Mouse (Mus musculus) NIH3T3 (cell line): ENCODE results near the gene Fam13a.

Experiments used
- DNase-seq: peaks from one replicate; pipeline ENCODE4 v3.0.0-alpha.2; 2012; ENCODE audit warnings: low read depth

Gene Fam13a

DNA sequence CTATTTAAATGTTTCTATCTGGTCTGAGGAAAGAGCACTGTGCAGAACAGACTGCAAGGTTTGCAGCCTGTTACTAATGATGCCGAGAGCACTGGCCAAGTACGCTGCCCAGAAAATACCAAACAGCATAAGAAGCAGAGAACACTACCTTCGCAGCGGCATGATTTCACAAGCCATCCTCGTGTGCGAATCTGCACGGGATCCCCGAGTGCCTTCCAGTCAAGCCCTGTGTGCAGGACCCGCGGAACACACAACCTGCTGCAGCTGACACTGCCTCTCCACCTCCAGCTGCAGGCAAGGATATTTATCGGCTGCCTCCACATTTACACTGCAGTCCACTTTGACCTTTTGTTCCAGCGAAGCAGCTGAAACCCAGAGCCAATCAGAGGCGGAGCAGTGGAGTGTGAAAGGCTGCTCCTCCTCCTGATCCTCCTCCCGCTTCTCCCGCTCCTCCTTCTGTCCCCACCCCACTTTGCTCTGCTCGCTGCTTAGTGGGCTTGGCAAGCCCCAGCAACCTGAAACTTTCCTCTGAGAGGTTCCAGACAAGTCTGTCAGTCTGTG lies at the start of gene Fam13a:
Fam13a (minus strand) TSS at position 386 of the 561 bp plus-strand sequence.
- DNase-seq, result peak; percentile 88

DNA sequence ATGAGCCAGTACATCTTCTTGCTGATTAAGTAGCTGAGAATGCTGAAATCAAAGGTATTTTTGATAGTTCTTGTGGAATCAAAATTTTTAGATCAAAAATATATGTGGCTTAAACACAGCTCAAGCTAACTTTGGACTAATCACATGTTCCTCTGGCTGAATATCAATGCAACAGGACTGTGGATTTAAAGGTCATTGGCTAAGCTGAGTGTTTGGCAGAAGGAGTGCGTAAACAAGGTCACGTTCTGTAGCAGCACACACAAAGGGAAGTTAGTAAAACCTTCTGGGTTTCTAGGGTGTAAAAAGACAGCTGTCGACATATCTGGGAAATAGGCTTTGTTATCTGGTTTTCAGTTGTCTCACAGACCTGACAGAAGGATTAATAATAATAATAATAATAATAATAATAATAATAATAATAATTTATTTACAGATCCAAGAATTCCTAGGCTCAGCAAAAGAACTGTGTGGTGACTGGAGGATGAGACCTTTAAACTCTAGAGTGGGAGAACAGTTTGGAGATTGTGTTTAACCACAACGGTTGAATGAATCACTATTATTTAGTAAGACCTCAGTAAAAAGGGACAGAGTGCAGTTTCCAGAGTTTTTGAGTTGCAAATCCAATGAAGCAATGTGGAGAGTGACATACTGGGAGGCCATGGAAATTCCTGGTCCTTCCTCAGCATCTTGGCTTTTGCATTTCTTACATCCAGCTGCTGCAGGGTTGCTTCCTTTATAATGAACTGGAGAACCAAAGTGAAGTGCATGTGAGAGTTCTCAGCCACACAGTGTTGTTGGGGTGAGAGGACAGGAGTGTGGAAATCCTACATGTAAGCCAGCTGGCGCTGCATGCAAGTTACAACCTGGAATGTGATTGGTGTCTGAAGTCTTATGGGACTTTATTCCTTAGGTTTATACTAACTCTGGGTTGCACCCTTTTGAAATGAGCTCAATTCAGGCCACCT lies 48.0 kb upstream of the Fam13a start:
- DNase-seq, result no peak

DNA sequence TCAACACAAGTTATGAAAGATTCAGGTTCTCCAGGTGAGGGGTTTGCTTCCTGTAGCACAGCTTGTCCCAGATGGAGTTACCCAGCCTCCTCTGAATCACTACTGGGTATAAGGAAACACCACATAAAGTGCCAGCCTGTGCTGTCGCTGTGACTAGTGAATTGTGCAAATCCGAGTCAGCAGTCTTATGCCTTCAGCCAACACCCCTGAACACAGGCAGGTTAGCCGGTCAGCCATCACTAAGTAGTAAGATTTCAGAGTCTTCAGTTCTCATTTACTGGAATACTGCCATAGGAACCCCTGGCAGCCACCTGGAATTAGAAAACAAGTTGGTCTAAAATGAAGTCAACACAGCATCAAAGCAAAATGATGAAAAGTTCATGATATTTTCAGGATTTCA lies 47.3 kb upstream of the Fam13a start:
- no peak for DNase-seq

DNA sequence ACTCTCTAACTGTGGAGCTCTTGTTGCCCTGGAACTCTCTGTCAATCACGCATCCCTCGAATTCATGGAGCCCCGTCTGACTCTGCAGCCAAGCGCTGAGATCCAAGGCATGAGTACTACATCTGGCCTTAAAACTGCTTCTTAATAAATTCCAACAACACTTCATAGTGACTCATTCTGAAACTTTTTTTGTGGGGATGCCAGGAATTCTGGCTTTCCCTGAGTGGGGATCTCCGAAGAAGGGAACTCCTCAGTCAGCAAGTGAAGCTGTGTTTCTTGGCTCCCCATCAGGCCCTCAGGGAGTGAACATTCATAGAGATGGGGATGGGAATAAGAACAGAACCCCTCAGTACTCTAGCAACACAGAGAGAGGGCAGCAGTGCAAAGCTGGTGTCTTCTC lies 43.8 kb upstream of the Fam13a start:
- peak; percentile 87 for DNase-seq

- DNase-seq, result no peak
Observed at GRCm38 (mm10) chr6:59064440-59064839, 40.1 kb upstream of the Fam13a start.

DNA sequence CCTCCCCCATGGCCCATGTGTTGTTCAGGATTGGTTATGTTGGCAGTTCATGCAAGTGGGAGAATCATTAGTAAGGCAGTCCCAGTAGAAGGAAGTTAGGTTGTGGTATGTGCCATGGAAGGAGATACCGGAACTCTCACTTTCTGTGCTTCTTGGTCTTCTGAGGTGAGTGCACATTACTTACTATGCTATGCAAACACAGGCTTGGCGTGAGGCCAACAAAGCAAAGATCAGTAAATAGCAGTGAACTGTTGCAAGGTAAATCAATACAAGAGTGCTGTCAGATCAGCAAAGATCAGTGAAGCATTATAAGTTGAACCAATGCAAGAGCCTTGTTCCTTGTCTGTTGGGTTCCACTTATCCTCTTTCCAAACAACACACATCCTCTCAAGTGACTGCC lies 28.9 kb upstream of the Fam13a start:
- peak; percentile 14 for DNase-seq

- peak; percentile 24 for DNase-seq
Observed at GRCm38 (mm10) chr6:59039719-59040118, 15.4 kb upstream of the Fam13a start.

DNA sequence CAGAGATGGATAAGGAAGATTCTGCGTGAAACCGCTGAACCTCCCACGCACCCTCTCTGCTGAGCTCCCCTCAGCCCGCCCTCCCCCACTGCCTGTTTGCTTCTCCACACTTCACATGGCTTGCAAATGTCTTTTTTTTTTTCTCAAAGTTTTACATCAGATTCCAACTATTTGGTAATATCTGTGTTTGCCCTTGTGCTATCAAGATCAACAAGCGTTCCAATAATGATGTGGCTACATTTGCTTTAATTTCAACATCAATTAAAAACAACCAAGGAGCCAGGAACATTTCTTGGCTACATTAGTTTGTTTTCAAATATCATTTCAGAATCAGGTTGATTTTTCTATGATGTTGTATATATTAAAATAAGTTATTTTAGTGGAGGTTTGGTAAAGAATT lies 8.4 kb upstream of the Fam13a start:
- DNase-seq, result no peak

GRCm38 (mm10) chr6:59031539-59031938 lies 7.2 kb upstream of the Fam13a start:
- DNase-seq, result no peak

GRCm38 (mm10) chr6:59030667-59031066 lies 6.3 kb upstream of the Fam13a start:
- DNase-seq, result no peak

- peak; percentile 19 for DNase-seq
Observed at GRCm38 (mm10) chr6:59030037-59030436, 5.7 kb upstream of the Fam13a start.

GRCm38 (mm10) chr6:59028871-59029270 lies 4.5 kb upstream of the Fam13a start:
- no peak for DNase-seq

DNA sequence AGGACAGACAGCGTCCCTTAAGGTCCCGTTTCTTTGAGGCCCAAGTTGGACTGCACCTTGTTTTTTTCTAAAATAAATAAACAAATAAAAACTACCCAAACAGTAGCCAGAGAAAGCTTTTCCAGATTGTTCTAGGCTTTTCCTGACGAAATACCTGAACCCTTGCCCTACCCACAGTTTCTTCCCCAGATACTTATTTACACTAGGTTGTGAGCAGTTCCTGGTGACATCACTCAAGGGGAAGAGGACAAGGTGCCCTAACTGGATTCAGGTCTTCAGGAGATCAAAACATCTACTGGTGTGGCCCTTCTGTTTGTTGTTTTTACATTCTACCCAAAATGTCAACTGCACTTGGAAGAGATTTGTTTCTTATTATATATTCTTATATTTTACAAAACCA lies 457 bp upstream of the Fam13a start:
- no peak for DNase-seq

DNA sequence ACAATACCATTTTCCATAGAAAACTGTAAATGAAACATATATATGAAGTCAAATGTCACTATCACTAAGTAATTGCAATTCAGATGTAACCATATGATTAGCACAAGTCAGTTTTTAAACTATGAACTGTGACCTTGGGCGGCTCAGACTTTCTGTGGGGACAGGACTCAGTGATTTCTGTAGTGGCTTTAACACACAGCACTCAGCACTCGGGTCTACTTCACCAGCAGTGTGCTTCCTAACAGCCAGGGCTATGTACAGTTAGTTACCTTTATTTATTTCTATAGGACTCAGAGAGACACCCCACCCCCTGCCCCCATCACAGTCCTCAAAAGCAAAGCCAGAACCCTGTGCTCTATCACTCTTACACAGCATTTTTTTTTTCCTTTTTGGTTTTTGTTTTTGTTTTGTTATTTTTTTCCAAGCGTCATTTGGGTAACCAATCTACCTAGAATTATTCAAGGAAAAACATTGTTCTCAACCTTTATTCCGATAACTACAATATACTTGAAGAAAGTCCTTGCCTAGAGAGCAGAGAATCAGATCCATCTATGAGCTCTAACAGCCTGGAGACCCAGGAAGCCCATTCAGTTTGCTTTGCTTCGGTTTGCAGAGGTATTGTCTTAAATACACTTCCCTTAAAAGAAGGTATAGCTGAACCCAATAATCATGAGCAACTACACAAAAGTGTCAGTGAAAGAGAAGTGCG lies 740 bp downstream of the Fam13a start:
- DNase-seq, result no peak

GRCm38 (mm10) chr6:59022621-59023020 lies 1.7 kb downstream of the Fam13a start:
- no peak for DNase-seq

- DNase-seq, result peak; percentile 48
Observed at GRCm38 (mm10) chr6:59020346-59020745, 4.0 kb downstream of the Fam13a start.

DNA sequence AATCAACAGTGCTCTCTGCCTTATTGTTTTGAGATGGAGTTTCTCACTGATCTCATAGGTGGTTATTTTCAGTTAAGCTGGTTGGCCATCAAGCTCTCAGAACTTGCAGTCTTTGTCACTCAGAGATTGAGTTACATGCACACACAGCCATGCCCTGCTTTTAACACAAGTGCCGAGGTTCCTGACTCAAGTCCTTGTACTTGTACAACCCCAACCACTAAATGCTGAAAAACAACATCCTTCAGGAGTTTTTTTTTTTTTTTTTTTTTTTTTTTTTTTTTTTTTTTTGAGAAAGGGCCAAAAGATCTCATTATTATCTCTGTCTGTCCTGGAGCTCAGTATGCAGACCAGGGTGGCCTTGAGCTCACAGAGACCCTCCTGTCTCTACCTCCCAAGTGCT lies 4.5 kb downstream of the Fam13a start:
- no peak for DNase-seq

- DNase-seq, result no peak
Observed at GRCm38 (mm10) chr6:59016336-59016832, 8.0 kb downstream of the Fam13a start.

- no peak for DNase-seq
Observed at GRCm38 (mm10) chr6:59014760-59015159, 9.6 kb downstream of the Fam13a start.

- no peak for DNase-seq
Observed at GRCm38 (mm10) chr6:59014088-59014759, 10.1 kb downstream of the Fam13a start.

DNA sequence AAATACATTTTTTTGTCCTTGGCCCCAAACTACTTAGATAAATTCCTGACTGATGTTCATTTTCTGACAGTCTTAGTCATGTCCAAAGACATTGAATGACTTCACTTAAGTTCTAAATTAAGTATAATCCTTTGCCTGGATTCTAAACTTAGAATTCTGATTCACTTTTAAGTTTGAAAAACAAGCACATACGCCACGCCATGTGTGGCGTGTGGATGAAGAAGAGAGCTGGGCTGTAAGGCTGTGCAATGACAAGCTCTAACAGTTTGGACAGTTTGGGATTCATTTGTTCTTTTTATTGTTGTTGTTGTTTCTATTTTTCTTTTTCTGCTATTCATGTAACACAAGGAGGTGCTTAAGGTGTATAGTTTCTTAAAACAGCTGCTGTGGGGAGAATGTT lies 13.6 kb downstream of the Fam13a start:
- DNase-seq, result no peak

GRCm38 (mm10) chr6:59004630-59005029 lies 19.7 kb downstream of the Fam13a start:
- DNase-seq, result no peak
